Mouse (Mus musculus): Measurements from ENCODE around the gene Ltk. TPM values are rescaled to one million over a fixed set of nuclear protein-coding genes. Genes with fewer than 3 reads are reported as not detected.

The Ltk gene
- polyA plus RNA-seq, 2 experiments: 0.05 to 0.08 TPM

DNA sequence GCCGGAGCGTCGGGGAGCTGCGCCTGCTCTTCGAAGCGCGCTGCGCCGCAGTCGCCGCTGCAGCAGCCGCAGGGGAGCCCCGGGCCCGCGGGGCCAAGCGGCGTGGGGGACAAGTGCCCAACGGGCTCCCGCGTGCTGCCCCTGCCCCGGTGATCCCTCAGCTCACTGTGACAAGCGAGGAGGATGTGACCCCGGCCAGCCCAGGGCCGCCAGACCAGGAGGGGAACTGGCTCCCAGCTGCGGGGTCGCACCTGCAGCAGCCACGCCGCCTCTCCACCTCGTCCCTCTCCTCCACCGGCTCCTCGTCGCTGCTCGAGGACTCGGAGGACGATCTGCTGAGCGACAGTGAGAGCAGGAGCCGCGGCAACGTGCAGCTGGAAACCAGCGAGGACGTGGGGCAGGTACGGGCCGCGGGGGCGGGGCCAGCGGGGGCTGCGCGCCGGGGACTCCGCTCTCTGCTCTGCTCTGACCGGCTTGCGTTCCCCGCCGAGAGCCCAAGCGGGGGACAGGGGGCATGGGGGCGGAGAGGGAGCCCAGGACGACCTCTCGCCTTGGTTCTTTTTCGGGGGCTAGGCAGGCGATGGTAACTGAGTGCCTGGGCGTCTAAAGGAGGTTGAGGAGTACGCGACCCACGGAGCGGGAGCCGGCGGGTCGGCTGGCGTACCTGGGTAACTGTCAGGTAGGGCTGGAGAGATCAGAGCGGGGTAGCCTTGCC, 17.6 kb downstream of the Ltk start:
- no peak for TF ChIP-seq EP300 (IDR thresholded peaks at IDR 0.05; ENCODE audit: low read depth)
- H3K4me2 ChIP-seq (ENCODE audit: low read depth): peak overlapping the region; percentile 100
- H3K27ac ChIP-seq: no peak overlapping the region
- H3K9me3 ChIP-seq (ENCODE audit: control insufficient read depth, low read length): no peaks in the 10 kb centered on the region
- peaks cover 19% of the 10 kb centered on the region for H3K27me3 ChIP-seq (ENCODE audit: control insufficient read depth, insufficient read depth, low read length)
- no peak for DNase-seq (ENCODE audit: low read depth in 3 of 3, low spot score in 3 of 3)
- H3K4me1 ChIP-seq (replicated peaks; ENCODE audit: control insufficient read depth in 2 of 2, insufficient read depth in 2 of 2, low read length in 1 of 2): peaks cover 20 to 26% of the 10 kb centered on the region in 2 experiments
- WGBS (ENCODE audit: insufficient replicate concordance): under 1% methylated on average over 62 of the region's 70 CpGs
- H3K9ac ChIP-seq (replicated peaks): peak overlapping the region; percentile 56
- H3K4me3 ChIP-seq (ENCODE audit: insufficient read depth in 1 of 2, low read depth in 2 of 2, low read length in 2 of 2): peak overlapping the region; percentile 46 to 72
- H3K36me3 ChIP-seq (replicated peaks; ENCODE audit: control insufficient read depth, insufficient read depth, low read depth): no peaks in the 10 kb centered on the region
- ATAC-seq (ENCODE audit: insufficient read depth): peak; percentile 18; the same call in 1 of the 2 replicates

DNA sequence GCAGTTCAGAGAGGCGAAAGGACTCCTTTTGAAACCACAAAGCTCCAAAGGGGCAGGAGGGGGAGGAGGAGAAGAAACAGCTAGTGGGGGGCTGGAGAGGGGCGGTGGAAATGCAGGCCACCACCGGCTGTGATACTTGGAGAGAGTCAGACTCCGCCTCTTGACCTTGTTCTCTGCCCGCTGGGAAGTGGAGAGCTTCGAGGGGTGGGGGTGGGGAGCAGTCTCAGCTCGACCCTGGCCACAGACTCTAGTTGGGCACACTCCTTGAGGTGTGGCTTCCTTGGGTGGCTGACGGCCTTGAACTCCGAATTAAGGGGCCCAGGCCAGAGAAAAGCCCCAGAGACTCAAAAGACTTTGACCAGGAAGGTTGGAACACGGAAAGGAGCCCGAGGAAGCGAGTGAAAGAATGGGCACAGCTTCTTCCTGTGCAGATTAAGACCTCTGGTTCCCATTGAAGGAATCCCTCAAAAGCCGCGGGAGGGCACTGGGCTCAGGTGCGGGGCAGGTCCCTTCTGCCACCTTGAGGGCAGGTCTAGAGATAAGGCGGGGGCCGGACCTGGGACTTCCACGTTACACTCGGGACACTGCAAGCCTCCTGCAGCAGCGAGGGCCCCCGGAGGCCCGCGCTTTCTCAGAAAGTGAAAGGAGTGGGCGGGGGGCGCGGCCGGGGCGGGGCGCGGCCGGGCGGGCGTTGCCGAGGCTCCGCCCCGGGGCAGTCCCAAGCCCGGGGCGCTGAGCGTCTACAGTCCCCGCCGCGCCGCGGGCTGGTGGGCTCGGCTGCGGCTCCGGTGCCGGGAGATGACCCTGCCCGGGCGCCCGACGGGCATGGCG, 18.4 kb downstream of the Ltk start, which contains the start of gene Itpka:
Gene Itpka (plus strand): TSS at position 757 of the 831 bp plus-strand sequence.
- Histone ChIP-seq H3K9me3 (ENCODE audit: control insufficient read depth, low read length) (no peaks in the 10 kb centered on the region), H3K27ac (peak within 1 kb of the TSS; percentile 41; the same call in 1 of the 2 replicates), H3K27me3 (ENCODE audit: control insufficient read depth, insufficient read depth, low read length) (peaks cover 19% of the 10 kb centered on the region), H3K4me3 (ENCODE audit: insufficient read depth in 1 of 2, low read depth in 2 of 2, low read length in 2 of 2) (peak within 1 kb of the TSS; percentile 71 to 72), H3K4me2 (ENCODE audit: low read depth) (peak within 1 kb of the TSS; percentile 100), H3K4me1 (replicated peaks; ENCODE audit: control insufficient read depth in 2 of 2, insufficient read depth in 2 of 2, low read length in 1 of 2) (peaks cover 20 to 26% of the 10 kb centered on the region in 2 experiments), H3K36me3 (replicated peaks; ENCODE audit: control insufficient read depth, insufficient read depth, low read depth) (no peaks in the 10 kb centered on the region), H3K9ac (replicated peaks) (peak within 1 kb of the TSS; percentile 56)
- DNase-seq (ENCODE audit: low read depth in 3 of 3, low spot score in 3 of 3) (peak; percentile 45 to 65 (median 51)), ATAC-seq (ENCODE audit: insufficient read depth) (peak; percentile 76)
- under 1% methylated on average over 51 of the region's 53 CpGs for WGBS (ENCODE audit: insufficient replicate concordance)
- TF ChIP-seq CTCF (IDR thresholded peaks at IDR 0.05; ENCODE audit: low read depth) (0 out of 2 replicates have a peak, but pooled peaks have one; percentile 8), EP300 (IDR thresholded peaks at IDR 0.05; ENCODE audit: low read depth) (no peak)

DNA sequence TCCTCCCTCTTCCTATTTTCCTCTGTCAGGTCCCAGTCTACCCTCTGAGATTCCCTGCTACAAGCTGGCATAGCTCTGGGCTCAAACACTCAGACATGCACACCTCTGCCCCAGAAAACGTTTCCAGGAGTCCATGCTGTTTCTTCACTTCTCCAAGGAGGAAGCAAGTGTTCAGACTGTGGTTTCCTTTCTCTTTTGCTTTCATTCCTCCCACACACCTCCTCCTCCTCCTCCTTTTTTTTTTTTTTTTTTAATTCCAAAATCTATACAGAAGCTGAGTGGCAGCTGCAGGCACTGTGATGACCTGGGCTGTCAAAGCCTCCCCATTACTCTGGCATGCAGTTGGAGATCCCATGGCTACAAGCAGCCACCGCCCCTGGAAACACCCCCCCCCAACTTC, 19.7 kb downstream of the Ltk start:
- H3K9me3 ChIP-seq (ENCODE audit: control insufficient read depth, low read length): no peaks in the 10 kb centered on the region
- H3K4me3 ChIP-seq (ENCODE audit: insufficient read depth in 1 of 2, low read depth in 2 of 2, low read length in 2 of 2): no peak overlapping the region
- TF ChIP-seq EP300 (IDR thresholded peaks at IDR 0.05; ENCODE audit: low read depth) (no peak), CTCF (IDR thresholded peaks at IDR 0.05; ENCODE audit: low read depth) (no peak)
- H3K36me3 ChIP-seq (replicated peaks; ENCODE audit: control insufficient read depth, insufficient read depth, low read depth): no peaks in the 10 kb centered on the region
- H3K4me1 ChIP-seq (replicated peaks; ENCODE audit: control insufficient read depth in 2 of 2, insufficient read depth in 2 of 2, low read length in 1 of 2): peaks cover 20 to 26% of the 10 kb centered on the region in 2 experiments
- H3K27me3 ChIP-seq (ENCODE audit: control insufficient read depth, insufficient read depth, low read length): peaks cover 19% of the 10 kb centered on the region
- no peak for DNase-seq (ENCODE audit: low read depth in 3 of 3, low spot score in 3 of 3)
- 7% methylated on average over 2 of the region's 2 CpGs for WGBS (ENCODE audit: insufficient replicate concordance)
- H3K27ac ChIP-seq: no peak overlapping the region
- no peak overlapping the region for H3K9ac ChIP-seq (replicated peaks)
- H3K4me2 ChIP-seq (ENCODE audit: low read depth): peak overlapping the region; percentile 100
- no peak for ATAC-seq (ENCODE audit: insufficient read depth)

DNA sequence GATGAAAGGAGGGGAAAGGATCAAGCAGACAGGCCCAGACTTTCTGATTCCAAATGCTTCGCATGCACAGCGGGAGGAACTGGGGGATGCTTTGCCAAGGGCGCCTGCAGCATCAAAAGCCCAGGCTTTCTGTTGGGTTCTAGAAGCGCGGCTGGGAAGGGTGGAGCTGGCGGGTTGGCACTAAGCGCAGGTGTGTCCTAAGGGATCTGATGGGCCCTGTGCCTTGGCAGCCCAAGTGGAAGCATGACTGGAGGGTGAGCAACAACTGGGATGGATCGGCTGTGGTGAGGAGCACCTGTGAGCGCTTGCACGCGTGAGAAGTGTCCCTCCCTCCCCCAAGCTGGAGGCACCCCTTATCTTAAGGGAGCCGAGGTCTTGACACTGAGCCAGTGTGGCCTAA, 23.1 kb downstream of the Ltk start:
- 24% methylated on average over 12 of the region's 12 CpGs for WGBS (ENCODE audit: insufficient replicate concordance)
- Histone ChIP-seq H3K4me1 (replicated peaks; ENCODE audit: control insufficient read depth in 2 of 2, insufficient read depth in 2 of 2, low read length in 1 of 2) (peaks cover 4 to 9% of the 10 kb centered on the region in 2 experiments; a peak in 3 of 4 replicates), H3K9me3 (ENCODE audit: control insufficient read depth, low read length) (no peaks in the 10 kb centered on the region), H3K27me3 (ENCODE audit: control insufficient read depth, insufficient read depth, low read length) (no peaks in the 10 kb centered on the region), H3K27ac (no peak overlapping the region), H3K4me2 (ENCODE audit: low read depth) (no peak overlapping the region), H3K4me3 (ENCODE audit: insufficient read depth in 1 of 2, low read depth in 2 of 2, low read length in 2 of 2) (no peak overlapping the region), H3K36me3 (replicated peaks; ENCODE audit: control insufficient read depth, insufficient read depth, low read depth) (no peaks in the 10 kb centered on the region; the same call in 1 of the 2 replicates), H3K9ac (replicated peaks) (no peak overlapping the region)
- ATAC-seq (ENCODE audit: insufficient read depth) (no peak), DNase-seq (ENCODE audit: low read depth in 3 of 3, low spot score in 3 of 3) (no peak)
- TF ChIP-seq EP300 (IDR thresholded peaks at IDR 0.05; ENCODE audit: low read depth): no peak
- no peak for TF ChIP-seq CTCF (IDR thresholded peaks at IDR 0.05; ENCODE audit: low read depth)

DNA sequence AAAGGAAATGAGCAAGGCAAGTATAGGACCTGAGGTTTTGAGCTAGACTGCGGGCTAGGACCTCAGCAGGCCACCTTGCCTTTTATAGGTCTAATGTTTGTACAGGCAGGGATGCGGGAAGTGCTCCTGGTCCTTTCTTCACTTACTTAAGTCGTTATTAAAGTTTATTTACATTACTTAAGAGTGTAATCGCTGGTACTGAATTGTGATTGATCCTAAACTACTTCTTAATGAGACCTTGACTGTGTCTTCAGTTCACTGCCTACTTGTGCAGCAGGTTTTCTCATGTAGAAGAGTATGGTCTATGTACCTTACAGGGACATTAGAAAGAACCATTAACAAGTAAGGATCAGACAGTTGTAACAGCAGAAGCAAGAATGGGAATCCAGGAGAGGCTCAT, 29.5 kb downstream of the Ltk start:
- H3K36me3 ChIP-seq (replicated peaks; ENCODE audit: control insufficient read depth, insufficient read depth, low read depth): peaks cover 37% of the 10 kb centered on the region
- WGBS (ENCODE audit: insufficient replicate concordance): 80% methylated on average over 4 of the region's 4 CpGs
- TF ChIP-seq EP300 (IDR thresholded peaks at IDR 0.05; ENCODE audit: low read depth) (no peak), CTCF (IDR thresholded peaks at IDR 0.05; ENCODE audit: low read depth) (no peak)

More for the DNA sequence above, 29.5 kb downstream of the Ltk start:
- H3K27ac ChIP-seq: no peak overlapping the region
- ATAC-seq (ENCODE audit: insufficient read depth) (no peak), DNase-seq (ENCODE audit: low read depth in 3 of 3, low spot score in 3 of 3) (no peak)
- H3K27me3 ChIP-seq (ENCODE audit: control insufficient read depth, insufficient read depth, low read length): no peaks in the 10 kb centered on the region
- no peak overlapping the region for H3K4me2 ChIP-seq (ENCODE audit: low read depth)
- peaks cover 14 to 16% of the 10 kb centered on the region in 2 experiments for H3K4me1 ChIP-seq (replicated peaks; ENCODE audit: control insufficient read depth in 2 of 2, insufficient read depth in 2 of 2, low read length in 1 of 2)
- no peak overlapping the region for H3K4me3 ChIP-seq (ENCODE audit: insufficient read depth in 1 of 2, low read depth in 2 of 2, low read length in 2 of 2)
- no peak overlapping the region for H3K9ac ChIP-seq (replicated peaks)
- H3K9me3 ChIP-seq (ENCODE audit: control insufficient read depth, low read length): no peaks in the 10 kb centered on the region
